In the genomic region with DNA sequence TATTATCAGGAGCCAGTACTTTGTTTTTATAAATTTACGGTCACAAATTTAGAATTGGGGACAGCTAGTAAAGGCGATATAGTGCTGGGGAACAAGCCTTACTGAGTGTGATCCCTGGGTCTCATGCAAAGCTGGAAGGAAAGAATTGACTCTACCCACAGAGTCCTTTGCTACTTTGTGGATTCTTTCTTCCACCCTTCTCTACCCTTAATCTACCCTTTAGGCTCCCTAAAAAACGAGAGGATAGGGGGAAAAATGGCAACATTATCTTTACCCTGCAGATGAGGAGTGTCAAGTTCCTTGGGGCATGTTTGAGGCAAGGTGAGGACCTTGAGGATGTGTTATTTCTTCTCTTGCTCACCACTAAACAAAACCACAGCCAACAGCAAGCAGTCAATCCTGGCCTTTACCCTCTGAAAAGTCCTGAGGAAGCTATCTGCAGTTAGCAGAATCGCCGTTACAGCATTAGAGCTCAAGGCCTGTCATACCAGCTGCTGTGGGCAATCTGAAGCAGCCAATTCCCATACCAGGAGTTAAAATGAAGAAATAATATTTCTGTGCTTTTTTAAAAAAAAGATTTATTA, we compare ENCODE assay signal across 9 mouse cellular contexts. TPM values are rescaled to one million over a fixed set of nuclear protein-coding genes. Genes with fewer than 3 reads are reported as not detected.
DNase-seq lines count a peak whose midpoint lies in the region; ATAC-seq and TF ChIP-seq lines count a peak whose summit lies in the region.
"Had no signal": no experiment of that assay in that cellular context is flagged by ENCODE, and none has a peak within 500 bp of the region (broad histone marks: within the 10 kb centered on the region; RNA-seq: fewer than 3 reads in every experiment).

No protein-coding gene starts in this region.

- H3K27me3 ChIP-seq in heart, embryonic 12.5 days (replicated peaks), result no peaks in the 10 kb centered on the region
- no peaks in the 10 kb centered on the region for H3K27me3 ChIP-seq in MEL (ENCODE audit: control insufficient read depth in 1 of 2, insufficient read depth in 2 of 2, low read length in 2 of 2)
- no peaks in the 10 kb centered on the region for H3K27me3 ChIP-seq in hindbrain, embryonic 12.5 days
- no peaks in the 10 kb centered on the region for H3K27me3 ChIP-seq in midbrain, embryonic 10.5 days (ENCODE audit: low read depth, poor library complexity, severe bottlenecking)

- WGBS in heart, embryonic 12.5 days, result 50% methylated on average over 5 of the region's 5 CpGs
- WGBS in hindbrain, embryonic 12.5 days, result 68% methylated on average over 5 of the region's 5 CpGs
- 81% methylated on average over 5 of the region's 5 CpGs for WGBS in midbrain, embryonic 10.5 days

- H3K9ac ChIP-seq in heart, embryonic 12.5 days, result peak overlapping the region; percentile 90
- peak overlapping the region; percentile 99 for H3K9ac ChIP-seq in MEL (ENCODE audit: control insufficient read depth, low read depth, low read length, poor library complexity, severe bottlenecking)
- peak overlapping the region; percentile 91 for H3K9ac ChIP-seq in hindbrain, embryonic 12.5 days

- no peak for DNase-seq in heart, adult 9 months (ENCODE audit: low spot score in 2 of 2)
- peak; percentile 72 for DNase-seq in MEL (ENCODE audit: low read depth, low spot score)
- no peak for DNase-seq in midbrain, embryonic 10.5 days (ENCODE audit: low spot score)
- DNase-seq in adrenal gland, postnatal 36 days, result no peak
- DNase-seq in left cerebral cortex, postnatal 14 days (ENCODE audit: low spot score in 2 of 2), result no peak
- no peak for DNase-seq in layer of hippocampus, postnatal 25 days (ENCODE audit: extremely low spot score in 1 of 2, low spot score in 1 of 2)
- DNase-seq: gastrocnemius, postnatal 25 days had no signal

- TF ChIP-seq POLR2A in MEL (IDR thresholded peaks at IDR 0.05; ENCODE audit: control insufficient read depth in 1 of 2, insufficient read depth in 1 of 2, low read depth in 1 of 2, low read length in 2 of 2, poor library complexity in 1 of 2), result no peak

- H3K4me3 ChIP-seq in heart, embryonic 12.5 days, result peak overlapping the region; percentile 82
- H3K4me3 ChIP-seq in MEL (ENCODE audit: control insufficient read depth in 1 of 2, insufficient read depth in 1 of 2, low read depth in 2 of 2, low read length in 2 of 2), result peak overlapping the region; percentile 63 to 99
- peak overlapping the region; percentile 67 for H3K4me3 ChIP-seq in hindbrain, embryonic 12.5 days
- H3K4me3 ChIP-seq in midbrain, embryonic 10.5 days, result peak overlapping the region; percentile 74

- no peak for TF ChIP-seq RAD21 in MEL (IDR thresholded peaks at IDR 0.05; ENCODE audit: low read depth, low read length)

- H3K27ac ChIP-seq in heart, embryonic 12.5 days (ENCODE audit: poor library complexity, severe bottlenecking), result no peak overlapping the region
- peak overlapping the region; percentile 93 for H3K27ac ChIP-seq in MEL (ENCODE audit: control insufficient read depth, low read depth, low read length)
- no peak overlapping the region for H3K27ac ChIP-seq in hindbrain, embryonic 12.5 days
- peak overlapping the region; percentile 96 for H3K27ac ChIP-seq in midbrain, embryonic 10.5 days (replicated peaks)

- H3K36me3 ChIP-seq in heart, embryonic 12.5 days, result peaks cover 7% of the 10 kb centered on the region; the same call in 1 of the 2 replicates
- H3K36me3 ChIP-seq in MEL (ENCODE audit: control insufficient read depth in 1 of 2, insufficient read depth in 2 of 2, low read length in 2 of 2), result peaks cover 0 to 25% of the 10 kb centered on the region in 2 experiments
- H3K36me3 ChIP-seq in hindbrain, embryonic 12.5 days, result no peaks in the 10 kb centered on the region
- peaks cover 34% of the 10 kb centered on the region for H3K36me3 ChIP-seq in midbrain, embryonic 10.5 days

- peaks cover 38% of the 10 kb centered on the region for H3K79me2 ChIP-seq in MEL (ENCODE audit: control insufficient read depth, insufficient read depth, low read length, poor library complexity)

- no peak for ATAC-seq in heart, embryonic 12.5 days (ENCODE audit: insufficient number of reproducible peaks, low FRiP score)
- ATAC-seq in hindbrain, embryonic 12.5 days (ENCODE audit: low FRiP score), result no peak

- peaks cover 11% of the 10 kb centered on the region for H3K4me1 ChIP-seq in heart, embryonic 12.5 days (replicated peaks)
- H3K4me1 ChIP-seq in MEL (ENCODE audit: control insufficient read depth in 1 of 2, insufficient read depth in 2 of 2, low read length in 2 of 2), result peaks cover 3 to 11% of the 10 kb centered on the region in 2 experiments; a peak in 2 of 4 replicates
- H3K4me1 ChIP-seq in hindbrain, embryonic 12.5 days, result peaks cover 9% of the 10 kb centered on the region
- H3K4me1 ChIP-seq in midbrain, embryonic 10.5 days, result peaks cover 10% of the 10 kb centered on the region

- H3K9me3 ChIP-seq in heart, embryonic 12.5 days (replicated peaks), result no peaks in the 10 kb centered on the region
- no peaks in the 10 kb centered on the region for H3K9me3 ChIP-seq in MEL (replicated peaks; ENCODE audit: insufficient read depth, low read length)
- no peaks in the 10 kb centered on the region for H3K9me3 ChIP-seq in hindbrain, embryonic 12.5 days (replicated peaks)
- no peaks in the 10 kb centered on the region for H3K9me3 ChIP-seq in midbrain, embryonic 10.5 days (replicated peaks)

- TF ChIP-seq CTCF in MEL (IDR thresholded peaks at IDR 0.05 in 2 of 3, conservative IDR thresholded peaks at IDR 0.05 in 1 of 3; ENCODE audit: control insufficient read depth in 1 of 3, insufficient read depth in 1 of 3, low read depth in 2 of 3, low read length in 3 of 3, poor library complexity in 1 of 3, severe bottlenecking in 1 of 3), result no peak

- H3K4me2 ChIP-seq in heart, embryonic 12.5 days, result peak overlapping the region; percentile 75
- peak overlapping the region; percentile 70 for H3K4me2 ChIP-seq in hindbrain, embryonic 12.5 days (replicated peaks)

- peak; percentile 23 to 24; a peak in 2 of 4 replicates for TF ChIP-seq EP300 in MEL (IDR thresholded peaks at IDR 0.05; ENCODE audit: low read depth in 1 of 2, low read length in 2 of 2)

- intact Hi-C loops in left cerebral cortex, postnatal 14 days (cut with DNase I), result no loop called here

TF ChIP-seq in MEL, 35 proteins besides CTCF, POLR2A, EP300 and RAD21 (continues in another document):
- TF ChIP-seq SIN3A (IDR thresholded peaks at IDR 0.05; ENCODE audit: low read length) (no peak), TCF12 (IDR thresholded peaks at IDR 0.05; ENCODE audit: low read depth, low read length) (no peak), RCOR1 (IDR thresholded peaks at IDR 0.05; ENCODE audit: low read depth, low read length) (peak; percentile 51), GATA1 (IDR thresholded peaks at IDR 0.05; ENCODE audit: low read depth, low read length) (0 out of 2 replicates have a peak, but pooled peaks have one; percentile 3), MYB (IDR thresholded peaks at IDR 0.05; ENCODE audit: low read depth, low read length) (no peak), ETS1 (IDR thresholded peaks at IDR 0.05; ENCODE audit: low read depth, low read length) (no peak), MAFK (IDR thresholded peaks at IDR 0.05; ENCODE audit: borderline replicate concordance, low read depth, low read length) (no peak)

RNA-seq across cellular contexts. Expression of a gene that starts 1.1 kb away (rescaled TPM):
- polyA plus RNA-seq in heart, embryonic 12.5 days (2016; fragmentation: Nextera tagmentation; extraction: Ambion mirVana), result 130 and 133 TPM in 2 replicates
- 176 and 189 TPM in 2 replicates for total RNA-seq in MEL (2012; rRNA removed)
- 100 to 1,000 TPM in 1 of 2 experiments, not detected in 1; 128 TPM for polyA plus RNA-seq in MEL (2012; ENCODE audit: insufficient read depth in 1 of 2, insufficient read length in 2 of 2, low read depth in 1 of 2, low replicate concordance in 2 of 2, missing spikeins in 1 of 2)
- polyA plus RNA-seq in hindbrain, embryonic 12.5 days (2016; fragmentation: Nextera tagmentation; extraction: Ambion mirVana), result 143 and 153 TPM in 2 replicates
- 274 and 311 TPM in 2 replicates for polyA plus RNA-seq in midbrain, embryonic 10.5 days (2016; fragmentation: Nextera tagmentation; extraction: Ambion mirVana)
- total RNA-seq in adrenal gland, postnatal 36 days (2021), result 10 to 100 TPM; 15.9 to 20.6 TPM
- total RNA-seq in left cerebral cortex, postnatal 14 days (2021), result 10 to 100 TPM; 14.8 to 15.6 TPM
- 10 to 100 TPM; 13.8 to 19.7 TPM for total RNA-seq in layer of hippocampus, postnatal 25 days (2021)

RNA-seq across cellular contexts. Expression of a gene that starts 29.1 kb away (rescaled TPM):
- 99.7 and 100 TPM in 2 replicates for polyA plus RNA-seq in heart, embryonic 12.5 days (2016; fragmentation: Nextera tagmentation; extraction: Ambion mirVana)
- total RNA-seq in MEL (2012; rRNA removed), result 29.2 and 40.4 TPM in 2 replicates
- 10 to 100 TPM in 1 of 2 experiments, not detected in 1; 48.0 TPM for polyA plus RNA-seq in MEL (2012; ENCODE audit: insufficient read depth in 1 of 2, insufficient read length in 2 of 2, low read depth in 1 of 2, low replicate concordance in 2 of 2, missing spikeins in 1 of 2)
- 74.4 and 75.0 TPM in 2 replicates for polyA plus RNA-seq in hindbrain, embryonic 12.5 days (2016; fragmentation: Nextera tagmentation; extraction: Ambion mirVana)
- polyA plus RNA-seq in midbrain, embryonic 10.5 days (2016; fragmentation: Nextera tagmentation; extraction: Ambion mirVana), result 75.9 and 86.7 TPM in 2 replicates
- total RNA-seq in adrenal gland, postnatal 36 days (2021), result 10 to 100 TPM; 80.4 to 91.1 TPM
- 100 to 1,000 TPM; 212 to 216 TPM for total RNA-seq in left cerebral cortex, postnatal 14 days (2021)
- total RNA-seq in layer of hippocampus, postnatal 25 days (2021), result 100 to 1,000 TPM; 294 to 332 TPM

RNA-seq across cellular contexts. Expression of a gene that starts 47.5 kb away (rescaled TPM):
- 2.7 and 2.8 TPM in 2 replicates for polyA plus RNA-seq in heart, embryonic 12.5 days (2016; fragmentation: Nextera tagmentation; extraction: Ambion mirVana)
- 0.27 and 0.42 TPM in 2 replicates for total RNA-seq in MEL (2012; rRNA removed)
- 1 to 10 TPM in 1 of 2 experiments, not detected in 1; 7.4 TPM for polyA plus RNA-seq in MEL (2012; ENCODE audit: insufficient read depth in 1 of 2, insufficient read length in 2 of 2, low read depth in 1 of 2, low replicate concordance in 2 of 2, missing spikeins in 1 of 2)
- polyA plus RNA-seq in hindbrain, embryonic 12.5 days (2016; fragmentation: Nextera tagmentation; extraction: Ambion mirVana), result 3.6 and 4.0 TPM in 2 replicates
- 3.0 and 3.1 TPM in 2 replicates for polyA plus RNA-seq in midbrain, embryonic 10.5 days (2016; fragmentation: Nextera tagmentation; extraction: Ambion mirVana)
- 1 to 10 TPM; 2.5 to 2.7 TPM for total RNA-seq in adrenal gland, postnatal 36 days (2021)
- total RNA-seq in left cerebral cortex, postnatal 14 days (2021), result 1 to 10 TPM; 2.2 to 3.2 TPM
- total RNA-seq in layer of hippocampus, postnatal 25 days (2021), result 1 to 10 TPM; 3.0 to 3.9 TPM

RNA-seq across cellular contexts. Expression of a gene that starts 58.6 kb away (rescaled TPM):
- 21.2 and 24.3 TPM in 2 replicates for polyA plus RNA-seq in heart, embryonic 12.5 days (2016; fragmentation: Nextera tagmentation; extraction: Ambion mirVana)
- 13.1 and 13.4 TPM in 2 replicates for total RNA-seq in MEL (2012; rRNA removed)
- 10 to 100 TPM in 1 of 2 experiments, not detected in 1; 14.0 TPM for polyA plus RNA-seq in MEL (2012; ENCODE audit: insufficient read depth in 1 of 2, insufficient read length in 2 of 2, low read depth in 1 of 2, low replicate concordance in 2 of 2, missing spikeins in 1 of 2)
- 20.3 and 21.9 TPM in 2 replicates for polyA plus RNA-seq in hindbrain, embryonic 12.5 days (2016; fragmentation: Nextera tagmentation; extraction: Ambion mirVana)
- 22.0 and 22.9 TPM in 2 replicates for polyA plus RNA-seq in midbrain, embryonic 10.5 days (2016; fragmentation: Nextera tagmentation; extraction: Ambion mirVana)
- total RNA-seq in adrenal gland, postnatal 36 days (2021), result 10 to 100 TPM; 20.9 to 21.5 TPM
- 10 to 100 TPM; 22.9 to 28.2 TPM for total RNA-seq in left cerebral cortex, postnatal 14 days (2021)
- 10 to 100 TPM; 27.7 to 31.6 TPM for total RNA-seq in layer of hippocampus, postnatal 25 days (2021)

Comparison
In these comparisons a context has a peak if more than half of its experiments do, and no peak if none do; other contexts are left out.
1. H3K27ac ChIP-seq: peak in MEL (single experiment) and midbrain, embryonic 10.5 days (single experiment); none in heart, embryonic 12.5 days (single experiment) and hindbrain, embryonic 12.5 days (single experiment).
2. Peak in every context shown above with its lines, with median percentiles within 50 percentile points of each other: H3K4me3 ChIP-seq and H3K9ac ChIP-seq.